Mouse (Mus musculus) embryonic facial prominence, embryonic 15.5 days (tissue): Measurements from ENCODE around the gene Gm3460. TPM values are rescaled to one million over a fixed set of nuclear protein-coding genes. Genes with fewer than 3 reads are reported as not detected.
A peak's percentile ranks its signal among the peaks of the same experiment; 100 is the strongest.
"Not testable (repeated sequence)": the region's sequence is repeated elsewhere in the genome, so short reads cannot be mapped to it uniquely, and the experiment has no call there.

Experiments used
- ATAC-seq: fragments of 200-750 bp; cut with Nextera tagmentation; 2 replicates; pipeline ENCODE4 v1.8.0; 2017; ENCODE audit warnings: low read depth, moderate TSS enrichment; ENCODE audit not compliant: insufficient number of reproducible peaks, low FRiP score, low TSS enrichment
- H3K27ac ChIP-seq: fragments of 300-500 bp; sonication (generic); replicated peaks from 2 replicates; pipeline ENCODE4 v1.5.1; 2015; ENCODE audit warnings: mild to moderate bottlenecking, inconsistent platforms
- H3K27me3 ChIP-seq: fragments of 300-500 bp; sonication (generic); 2 replicates; pipeline ENCODE4 v1.6.1; 2015; ENCODE audit warnings: inconsistent platforms
- H3K36me3 ChIP-seq: fragments of 300-500 bp; sonication (generic); 2 replicates; pipeline ENCODE4 v1.6.1; 2015; ENCODE audit warnings: mild to moderate bottlenecking, inconsistent platforms
- H3K4me1 ChIP-seq: fragments of 300-500 bp; sonication (generic); 2 replicates; pipeline ENCODE4 v1.6.1; 2015; ENCODE audit warnings: inconsistent platforms
- H3K4me2 ChIP-seq: fragments of 300-500 bp; sonication (generic); replicated peaks from 2 replicates; pipeline ENCODE4 v1.6.1; 2015; ENCODE audit warnings: mild to moderate bottlenecking, inconsistent platforms
- H3K4me3 ChIP-seq: fragments of 300-500 bp; sonication (generic); replicated peaks from 2 replicates; pipeline ENCODE4 v1.5.1; 2015; ENCODE audit warnings: mild to moderate bottlenecking, inconsistent platforms
- H3K9ac ChIP-seq: fragments of 300-500 bp; sonication (generic); 2 replicates; pipeline ENCODE4 v1.6.1; 2015; ENCODE audit warnings: inconsistent platforms
- H3K9me3 ChIP-seq: fragments of 300-500 bp; sonication (generic); replicated peaks from 2 replicates; pipeline ENCODE4 v1.6.1; 2016; ENCODE audit warnings: inconsistent platforms
- WGBS: fragments of 180-500 bp; shearing (Covaris S2); methylation state at CpG from one replicate; pipeline ENCODE4 v1.1.7; 2015; 5-methylcytosine and 5-hydroxymethylcytosine counted together
- polyA plus RNA-seq: library from polyadenylated mRNA; unstranded; fragments of >200 nt; fragmentation: Nextera tagmentation; extraction: Ambion mirVana; gene quantifications from 2 replicates; pipeline ENCODE4 v1.2.1, GENCODE M21; 2015

The Gm3460 gene
- polyA plus RNA-seq = not detected in 2 replicates

DNA sequence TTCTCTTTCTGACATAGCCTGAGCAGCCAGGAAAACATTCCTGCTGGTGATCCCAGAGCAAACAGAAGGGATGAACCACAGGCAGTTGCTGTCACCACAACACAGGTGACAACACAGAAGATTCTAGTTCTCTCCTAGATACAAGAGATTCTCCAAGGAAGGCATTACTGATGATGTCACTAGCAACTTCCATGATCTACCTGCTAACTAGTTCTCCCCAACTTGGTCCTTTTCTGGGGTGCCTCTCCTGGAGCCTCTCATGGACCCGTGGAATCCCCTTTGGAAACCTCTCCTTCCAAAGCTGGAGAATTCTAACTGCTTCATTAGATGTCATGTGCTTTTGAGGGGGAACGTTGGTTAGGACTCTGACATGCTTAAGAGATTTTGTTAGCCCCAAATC is at the start of gene Gm3460:
Gm3460 (minus strand) TSS at position 101 of the 400 bp plus-strand sequence.
- not testable (repeated sequence) for ATAC-seq, H3K36me3 ChIP-seq, H3K4me1 ChIP-seq, H3K9ac ChIP-seq, H3K27ac ChIP-seq, H3K27me3 ChIP-seq, H3K9me3 ChIP-seq, H3K4me3 ChIP-seq, H3K4me2 ChIP-seq
- WGBS = 62% methylated on average over 1 of the region's 2 CpGs

DNA sequence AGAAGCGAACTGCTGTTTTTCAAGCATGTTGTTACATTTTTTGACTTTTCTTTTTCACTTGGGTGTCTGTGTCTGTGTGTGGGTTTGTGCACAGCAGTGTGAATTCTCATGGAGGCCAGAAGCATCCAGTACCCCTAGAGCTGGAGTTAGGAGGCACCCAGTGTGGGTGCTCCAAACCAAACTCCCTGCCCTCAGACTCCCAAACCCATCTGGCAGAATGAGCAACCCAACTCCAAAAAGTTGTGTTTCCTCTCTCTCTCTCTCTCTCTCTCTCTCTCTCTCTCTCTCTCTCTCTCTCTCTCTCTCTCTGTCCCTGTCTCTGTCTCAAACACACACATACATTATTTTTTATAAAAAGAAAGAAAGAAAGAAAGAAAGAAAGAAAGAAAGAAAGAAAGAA is 15.8 kb downstream of the Gm3460 start:
- H3K27me3 ChIP-seq, H3K9me3 ChIP-seq, H3K9ac ChIP-seq, H3K36me3 ChIP-seq, ATAC-seq, H3K27ac ChIP-seq, H3K4me3 ChIP-seq, H3K4me1 ChIP-seq, H3K4me2 ChIP-seq: not testable (repeated sequence)
- no CpG with 5 or more reads among the region's 1 CpGs for WGBS

DNA sequence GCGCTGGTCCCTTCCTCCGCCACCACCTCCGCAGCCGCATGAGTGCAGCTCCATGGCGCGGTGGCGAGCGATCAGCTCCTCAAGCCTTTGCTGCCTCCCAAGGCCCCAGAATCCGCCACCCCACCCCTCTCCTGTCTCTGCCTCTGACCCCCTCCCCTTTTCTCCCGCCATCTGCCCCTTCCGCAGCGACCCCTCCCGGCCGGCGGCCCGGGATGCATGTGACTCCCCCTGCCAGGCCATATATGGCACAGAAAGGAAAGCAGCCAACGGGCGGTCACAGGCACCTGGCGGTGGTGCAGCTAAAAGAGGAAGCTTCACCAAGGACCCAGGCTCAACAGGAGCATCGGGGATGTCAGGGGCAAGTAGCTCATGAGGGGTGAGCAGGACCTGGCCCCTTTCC is 17.2 kb downstream of the Gm3460 start:
- not testable (repeated sequence) for ATAC-seq, H3K9ac ChIP-seq

DNA sequence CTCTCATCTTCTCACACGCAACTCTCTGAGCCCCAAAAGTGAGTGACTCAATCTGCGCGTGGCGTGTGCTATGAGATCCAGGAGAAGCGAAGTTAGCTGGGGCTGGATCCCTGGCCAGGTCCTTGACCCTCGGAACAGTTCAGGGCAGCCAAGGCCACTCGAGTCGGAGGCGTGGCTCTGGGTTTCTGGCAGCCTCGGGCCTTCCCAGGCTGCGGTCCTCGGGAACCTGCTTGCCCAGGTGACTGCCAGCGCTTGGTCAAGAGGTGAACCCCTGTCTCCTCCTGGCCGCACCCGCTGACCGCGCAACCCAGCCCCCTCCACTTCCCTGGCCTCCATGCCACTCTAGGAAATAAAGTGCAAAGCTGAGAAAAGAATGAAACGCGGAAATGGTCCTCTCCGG is 17.7 kb downstream of the Gm3460 start:
- not testable (repeated sequence) for ATAC-seq, H3K9me3 ChIP-seq
- peak overlapping the region; percentile 39 for H3K4me3 ChIP-seq

More for the DNA sequence above, 17.2 kb downstream of the Gm3460 start:
- not testable (repeated sequence) for H3K4me1 ChIP-seq, H3K27ac ChIP-seq, H3K36me3 ChIP-seq, H3K9me3 ChIP-seq, H3K27me3 ChIP-seq
- 2% methylated on average over 14 of the region's 20 CpGs for WGBS
- peak overlapping the region; percentile 67 for H3K4me2 ChIP-seq
- peak overlapping the region; percentile 39 for H3K4me3 ChIP-seq

DNA sequence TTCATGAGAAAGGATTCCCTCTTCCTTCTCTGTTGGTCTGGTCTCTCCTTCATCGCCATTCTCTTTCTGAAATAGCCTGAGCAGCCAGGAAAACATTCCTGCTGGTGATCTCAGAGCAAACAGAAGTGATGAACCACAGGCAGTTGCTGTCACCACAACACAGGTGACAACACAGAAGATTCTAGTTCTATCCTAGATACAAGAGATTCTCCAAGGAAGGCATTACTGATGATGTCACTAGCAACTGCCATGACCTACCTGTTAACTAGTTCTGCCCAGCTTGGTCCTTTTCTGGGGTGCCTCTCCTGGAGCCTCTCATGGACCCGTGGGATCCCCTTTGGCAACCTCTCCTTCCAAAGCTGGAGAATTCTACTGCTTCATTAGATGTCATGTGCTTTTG is 31.7 kb downstream of the Gm3460 start, which contains the start of gene Gm3629:
Gm3629 (minus strand) TSS at position 101 of the 400 bp plus-strand sequence.
- H3K36me3 ChIP-seq, H3K27me3 ChIP-seq, H3K9ac ChIP-seq, H3K4me3 ChIP-seq, H3K4me1 ChIP-seq, H3K9me3 ChIP-seq, H3K27ac ChIP-seq, ATAC-seq, H3K4me2 ChIP-seq: not testable (repeated sequence)
- WGBS = 56% methylated on average over 1 of the region's 2 CpGs

More for the DNA sequence above, 17.7 kb downstream of the Gm3460 start:
- H3K9ac ChIP-seq, H3K36me3 ChIP-seq, H3K4me1 ChIP-seq, H3K27me3 ChIP-seq, H3K27ac ChIP-seq: not testable (repeated sequence)
- peak overlapping the region; percentile 67 for H3K4me2 ChIP-seq
- 6% methylated on average over 20 of the region's 20 CpGs for WGBS

Other genes with a start within 250 kb of the Gm3460 start
- not detected in 2 replicates for gene Gm16440, start 232.1 kb downstream of the Gm3460 start, polyA plus RNA-seq
- 0.63 TPM in 1 of 2 replicates, not detected in the other for gene Gm3591, start 209.9 kb downstream of the Gm3460 start, polyA plus RNA-seq
- gene Gm3594, start 177.8 kb downstream of the Gm3460 start, polyA plus RNA-seq = not detected in 2 replicates
- gene Gm8356, start 85.1 kb downstream of the Gm3460 start, polyA plus RNA-seq = not detected in 2 replicates
- 0.24 TPM in 1 of 2 replicates, not detected in the other for gene Gm3629, start 31.8 kb downstream of the Gm3460 start, polyA plus RNA-seq
- gene Gm10251, start 61.8 kb upstream of the Gm3460 start, polyA plus RNA-seq = not detected in 2 replicates
- gene Gm8050, start 97.8 kb upstream of the Gm3460 start, polyA plus RNA-seq = not detected in 2 replicates
- gene Gm3636, start 119.9 kb upstream of the Gm3460 start, polyA plus RNA-seq = 3.0 and 3.2 TPM in 2 replicates
- gene Gm8362, start 152.0 kb upstream of the Gm3460 start, polyA plus RNA-seq = not detected in 2 replicates
- not detected in 2 replicates for gene Gm3642, start 217.9 kb upstream of the Gm3460 start, polyA plus RNA-seq